Mouse (Mus musculus) stomach, postnatal 0 days (tissue): ENCODE measurements around the gene Nol4l. TPM values are rescaled to one million over a fixed set of nuclear protein-coding genes. Genes with fewer than 3 reads are reported as not detected.
A peak's percentile ranks its signal among the peaks of the same experiment; 100 is the strongest.

Source experiments
- ATAC-seq: fragments of 200-750 bp; cut with Nextera tagmentation; 2 replicates; pipeline ENCODE4 v1.8.0; 2017; ENCODE audit not compliant: low FRiP score, low TSS enrichment
- DNase-seq: peaks from one replicate; pipeline ENCODE4 v3.0.0-alpha.2; 2016; ENCODE audit warnings: low spot score
- H3K27ac ChIP-seq: fragments of 300-500 bp; sonication (generic); replicated peaks from 2 replicates; pipeline ENCODE4 v1.5.1; 2014; ENCODE audit warnings: mild to moderate bottlenecking, control low read depth
- H3K27me3 ChIP-seq: fragments of 300-500 bp; sonication (generic); 2 replicates; pipeline ENCODE4 v1.6.1; 2014; ENCODE audit warnings: low read length; ENCODE audit not compliant: control insufficient read depth, insufficient read depth
- H3K36me3 ChIP-seq: fragments of 300-500 bp; sonication (generic); 2 replicates; pipeline ENCODE4 v1.6.1; 2014; ENCODE audit warnings: low read length, mixed read lengths; ENCODE audit not compliant: control insufficient read depth, insufficient read depth
- H3K4me1 ChIP-seq: fragments of 300-500 bp; sonication (generic); replicated peaks from 2 replicates; pipeline ENCODE4 v1.6.1; 2014; ENCODE audit warnings: antibody characterized with exemption; ENCODE audit not compliant: control insufficient read depth, insufficient read depth
- H3K4me2 ChIP-seq: fragments of 300-500 bp; sonication (generic); replicated peaks from 2 replicates; pipeline ENCODE4 v1.6.1; 2014; ENCODE audit warnings: low read depth, mild to moderate bottlenecking, control low read depth, moderate library complexity
- H3K4me3 ChIP-seq: fragments of 300-500 bp; sonication (generic); 2 replicates; pipeline ENCODE4 v1.5.1; 2014; ENCODE audit warnings: low read depth, low read length, control low read depth
- H3K9ac ChIP-seq: fragments of 300-500 bp; sonication (generic); 2 replicates; pipeline ENCODE4 v1.6.1; 2014; ENCODE audit warnings: mild to moderate bottlenecking, low read length, control low read depth, mixed read lengths
- H3K9me3 ChIP-seq: fragments of 300-500 bp; sonication (generic); 2 replicates; pipeline ENCODE4 v1.6.1; 2016; ENCODE audit warnings: low read length; ENCODE audit not compliant: control insufficient read depth
- CTCF ChIP-seq: IDR thresholded peaks from 2 replicates; pipeline ENCODE4 v1.5.1; 2016; ENCODE audit warnings: antibody characterized with exemption, low read depth, mild to moderate bottlenecking, moderate library complexity
- EP300 ChIP-seq: optimal IDR thresholded peaks from 2 replicates; pipeline ENCODE3; 2016; ENCODE audit warnings: antibody characterized with exemption
- WGBS: fragments of 180-500 bp; shearing (Covaris S2); extraction: QIAGEN DNeasy Blood & Tissue Kit; methylation state at CpG from one replicate; pipeline ENCODE4 v1.1.7; 2014; 5-methylcytosine and 5-hydroxymethylcytosine counted together
- polyA plus RNA-seq: library from polyadenylated mRNA; unstranded; fragments of >200 nt; fragmentation: Nextera tagmentation; extraction: Ambion mirVana; gene quantifications from 2 replicates; pipeline ENCODE4 v1.2.1, GENCODE M21; 2015

Gene Nol4l
- polyA plus RNA-seq, 1 experiment from 2014 or later: 4.4 TPM

GRCm38 (mm10) chr2:153454841-153455506, 74.8 kb downstream of the Nol4l start:
- H3K27ac ChIP-seq: no peak overlapping the region
- no peak overlapping the region for H3K4me2 ChIP-seq
- H3K9me3 ChIP-seq: no peaks in the 10 kb centered on the region
- no peak overlapping the region for H3K4me3 ChIP-seq
- 60% methylated on average over 9 of the region's 9 CpGs for WGBS
- H3K9ac ChIP-seq: no peak overlapping the region
- TF ChIP-seq CTCF (no peak), EP300 (no peak)
- peaks cover 2% of the 10 kb centered on the region; the same call in 1 of the 2 replicates for H3K4me1 ChIP-seq
- DNase-seq (no peak), ATAC-seq (no peak)
- no peaks in the 10 kb centered on the region for H3K27me3 ChIP-seq
- H3K36me3 ChIP-seq: no peaks in the 10 kb centered on the region

GRCm38 (mm10) chr2:153453961-153454759, 75.6 kb downstream of the Nol4l start:
- peaks cover 2% of the 10 kb centered on the region; the same call in 1 of the 2 replicates for H3K4me1 ChIP-seq
- H3K4me3 ChIP-seq: no peak overlapping the region
- WGBS: 54% methylated on average over 12 of the region's 12 CpGs
- H3K27me3 ChIP-seq: no peaks in the 10 kb centered on the region
- no peaks in the 10 kb centered on the region for H3K9me3 ChIP-seq
- H3K27ac ChIP-seq: no peak overlapping the region
- TF ChIP-seq EP300: no peak
- TF ChIP-seq CTCF: no peak
- H3K4me2 ChIP-seq: no peak overlapping the region
- ATAC-seq: peak; percentile 34; the same call in 1 of the 2 replicates
- H3K36me3 ChIP-seq: no peaks in the 10 kb centered on the region
- DNase-seq: no peak
- no peak overlapping the region for H3K9ac ChIP-seq

GRCm38 (mm10) chr2:153448519-153448918, 81.3 kb downstream of the Nol4l start:
- H3K4me1 ChIP-seq: no peaks in the 10 kb centered on the region
- H3K9me3 ChIP-seq: no peaks in the 10 kb centered on the region
- no peak overlapping the region for H3K27ac ChIP-seq
- no peak overlapping the region for H3K4me3 ChIP-seq
- no peak overlapping the region for H3K4me2 ChIP-seq
- no peaks in the 10 kb centered on the region for H3K27me3 ChIP-seq
- DNase-seq: no peak
- no peaks in the 10 kb centered on the region for H3K36me3 ChIP-seq
- no peak overlapping the region for H3K9ac ChIP-seq
- no peak for TF ChIP-seq EP300
- TF ChIP-seq CTCF: no peak
- no peak for ATAC-seq
- WGBS: 82% methylated on average over 6 of the region's 6 CpGs

- no peak for DNase-seq
- ATAC-seq: no peak
These were observed 82.1 kb downstream of the Nol4l start for GRCm38 (mm10) chr2:153447719-153448118.

GRCm38 (mm10) chr2:153446476-153446875, 83.3 kb downstream of the Nol4l start:
- ATAC-seq: no peak
- Histone ChIP-seq H3K4me2 (no peak overlapping the region), H3K9me3 (no peaks in the 10 kb centered on the region), H3K27me3 (no peaks in the 10 kb centered on the region), H3K27ac (no peak overlapping the region), H3K4me1 (peaks cover 7% of the 10 kb centered on the region; the same call in 1 of the 2 replicates), H3K9ac (no peak overlapping the region), H3K4me3 (no peak overlapping the region), H3K36me3 (no peaks in the 10 kb centered on the region)
- TF ChIP-seq CTCF: no peak
- no peak for TF ChIP-seq EP300
- 22% methylated on average over 4 of the region's 4 CpGs for WGBS
- no peak for DNase-seq

More at GRCm38 (mm10) chr2:153447719-153448118, 82.1 kb downstream of the Nol4l start:
- 0 out of 2 replicates have a peak, but pooled peaks cover 1% of the 10 kb centered on the region for H3K4me1 ChIP-seq
- 66% methylated on average over 3 of the region's 3 CpGs for WGBS
- H3K36me3 ChIP-seq: no peaks in the 10 kb centered on the region
- H3K4me2 ChIP-seq: no peak overlapping the region
- H3K9ac ChIP-seq: no peak overlapping the region
- no peaks in the 10 kb centered on the region for H3K27me3 ChIP-seq
- no peak for TF ChIP-seq EP300
- TF ChIP-seq CTCF: no peak
- no peak overlapping the region for H3K27ac ChIP-seq
- H3K4me3 ChIP-seq: no peak overlapping the region
- H3K9me3 ChIP-seq: no peaks in the 10 kb centered on the region

GRCm38 (mm10) chr2:153446017-153446408, 83.8 kb downstream of the Nol4l start:
- 0% methylated on average over 8 of the region's 8 CpGs for WGBS
- Histone ChIP-seq H3K4me3 (peak overlapping the region; percentile 87), H3K4me1 (peaks cover 7% of the 10 kb centered on the region; the same call in 1 of the 2 replicates), H3K27ac (no peak overlapping the region), H3K36me3 (no peaks in the 10 kb centered on the region), H3K4me2 (peak overlapping the region; percentile 99), H3K27me3 (no peaks in the 10 kb centered on the region), H3K9me3 (no peaks in the 10 kb centered on the region), H3K9ac (no peak overlapping the region)
- no peak for DNase-seq
- ATAC-seq: no peak
- TF ChIP-seq CTCF (peak; percentile 84), EP300 (no peak)
